Mouse (Mus musculus) CH12.LX (cell line): ENCODE measurements around the gene Amigo1. TPM values are rescaled to one million over a fixed set of nuclear protein-coding genes. Genes with fewer than 3 reads are reported as not detected.

Experiments used
- DNase-seq: peaks from one replicate; pipeline ENCODE4 v3.0.0-alpha.2; 2013; ENCODE audit errors: extremely low read depth
- H3K27ac ChIP-seq: 2 replicates; pipeline ENCODE4 v1.5.1; 2012; ENCODE audit warnings: low read depth, mild to moderate bottlenecking, control low read depth, moderate library complexity; ENCODE audit not compliant: insufficient read depth
- H3K27me3 ChIP-seq: replicated peaks from 2 replicates; pipeline ENCODE3; 2012; ENCODE audit warnings: inconsistent platforms
- H3K36me3 ChIP-seq, 2 experiments: replicated peaks in 1 of 2; 2 replicates each; pipeline versions ENCODE3 to v1.6.1; 2012; ENCODE audit warnings: inconsistent platforms in 1 of 2, low read length in 1 of 2, mild to moderate bottlenecking in 1 of 2, mixed read lengths in 1 of 2, moderate library complexity in 1 of 2; ENCODE audit not compliant: control insufficient read depth in 1 of 2, insufficient read depth in 1 of 2
- H3K4me1 ChIP-seq, 2 experiments: 2 replicates each; pipeline ENCODE4 v1.6.1; 2012; ENCODE audit warnings: inconsistent platforms in 1 of 2, moderate library complexity in 1 of 2; ENCODE audit not compliant: insufficient read depth in 2 of 2, control insufficient read depth in 1 of 2
- H3K4me2 ChIP-seq: 2 replicates; pipeline ENCODE4 v1.6.1; 2012; ENCODE audit warnings: low read depth, mild to moderate bottlenecking, control low read depth; ENCODE audit not compliant: poor library complexity, insufficient read depth, severe bottlenecking
- H3K4me3 ChIP-seq, 3 experiments: fragments of 150-350 bp in 1 of 3; sonication (generic) in 1 of 3; replicated peaks in 1 of 3; 2 replicates each; pipeline versions ENCODE3 to v1.5.1; 2011 to 2012; ENCODE audit warnings: low read depth in 2 of 3, low read length in 2 of 3, mild to moderate bottlenecking in 2 of 3, moderate library complexity in 2 of 3, control low read depth in 1 of 3, improper control_type of control experiment in 1 of 3, inconsistent platforms in 1 of 3, mixed read lengths in 1 of 3; ENCODE audit not compliant: poor library complexity in 1 of 3
- H3K79me2 ChIP-seq: replicated peaks from 2 replicates; pipeline ENCODE4 v1.6.1; 2012; ENCODE audit warnings: mild to moderate bottlenecking, moderate library complexity; ENCODE audit not compliant: control insufficient read depth, poor library complexity, insufficient read depth, severe bottlenecking; ENCODE audit errors: extremely low read depth
- H3K9ac ChIP-seq: 2 replicates; pipeline ENCODE4 v1.6.1; 2012; ENCODE audit warnings: low read depth, mild to moderate bottlenecking, control low read depth, moderate library complexity; ENCODE audit not compliant: insufficient read depth
- H3K9me3 ChIP-seq: replicated peaks from 2 replicates; pipeline ENCODE3; 2012; ENCODE audit warnings: low read length, inconsistent platforms, mixed read lengths
- BHLHE40 ChIP-seq: IDR thresholded peaks from 2 replicates; pipeline ENCODE4 v1.6.1; 2011; ENCODE audit warnings: mild to moderate bottlenecking, low read depth, low read length, improper control_type of control experiment
- CHD2 ChIP-seq: IDR thresholded peaks from 2 replicates; pipeline ENCODE4 v1.6.1; 2011; ENCODE audit warnings: low read length, improper control_type of control experiment
- CTCF ChIP-seq, 2 experiments: IDR thresholded peaks in 1 of 2; conservative IDR thresholded peaks in 1 of 2; 2 replicates each; pipeline ENCODE4 v1.5.1; 2011 to 2012; ENCODE audit warnings: low read depth in 2 of 2, low read length in 2 of 2, improper control_type of control experiment in 1 of 2, inconsistent platforms in 1 of 2, mild to moderate bottlenecking in 1 of 2, moderate library complexity in 1 of 2
- E2F4 ChIP-seq: IDR thresholded peaks from 2 replicates; pipeline ENCODE4 v1.6.1; 2011; ENCODE audit warnings: low read depth, low read length, improper control_type of control experiment; ENCODE audit not compliant: insufficient replicate concordance
- ETS1 ChIP-seq: conservative IDR thresholded peaks from 2 replicates; pipeline ENCODE4 v1.6.1; 2012; ENCODE audit warnings: low read depth, mild to moderate bottlenecking, inconsistent platforms, low read length, improper control_type of control experiment, moderate library complexity
- GABPA ChIP-seq: IDR thresholded peaks from 2 replicates; pipeline ENCODE4 v1.6.1; 2012; ENCODE audit warnings: low read depth, low read length, improper control_type of control experiment, inconsistent platforms; ENCODE audit not compliant: insufficient replicate concordance
- HCFC1 ChIP-seq: IDR thresholded peaks from 2 replicates; pipeline ENCODE4 v1.6.1; 2012; ENCODE audit warnings: low read depth, mild to moderate bottlenecking, inconsistent platforms, low read length, improper control_type of control experiment
- MAFK ChIP-seq: IDR thresholded peaks from 2 replicates; pipeline ENCODE4 v1.6.1; 2011; ENCODE audit warnings: low read length, improper control_type of control experiment; ENCODE audit not compliant: insufficient replicate concordance
- MXI1 ChIP-seq: IDR thresholded peaks from 2 replicates; pipeline ENCODE4 v1.6.1; 2011; ENCODE audit warnings: mild to moderate bottlenecking, low read depth, low read length, improper control_type of control experiment
- NELFE ChIP-seq: IDR thresholded peaks from 2 replicates; pipeline ENCODE4 v1.6.1; 2011; ENCODE audit warnings: low read depth, low read length, improper control_type of control experiment
- RAD21 ChIP-seq: IDR thresholded peaks from 2 replicates; pipeline ENCODE4 v1.6.1; 2011; ENCODE audit warnings: low read depth, mild to moderate bottlenecking, low read length, improper control_type of control experiment, moderate library complexity
- RCOR1 ChIP-seq: conservative IDR thresholded peaks from 2 replicates; pipeline ENCODE4 v1.6.1; 2012; ENCODE audit warnings: low read depth, mild to moderate bottlenecking, inconsistent platforms, low read length, improper control_type of control experiment
- SIN3A ChIP-seq: IDR thresholded peaks from 2 replicates; pipeline ENCODE4 v1.6.1; 2012; ENCODE audit warnings: low read length, improper control_type of control experiment, inconsistent platforms
- TCF12 ChIP-seq: IDR thresholded peaks from 2 replicates; pipeline ENCODE4 v1.6.1; 2014; ENCODE audit warnings: low read depth, mild to moderate bottlenecking, inconsistent platforms, low read length, improper control_type of control experiment
- UBTF ChIP-seq: IDR thresholded peaks from 2 replicates; pipeline ENCODE4 v1.6.1; 2012; ENCODE audit warnings: low read depth, mild to moderate bottlenecking, inconsistent platforms, low read length, improper control_type of control experiment, moderate library complexity
- USF1 ChIP-seq: IDR thresholded peaks from 2 replicates; pipeline ENCODE4 v1.6.1; 2014; ENCODE audit warnings: low read depth, mild to moderate bottlenecking, inconsistent platforms, low read length, improper control_type of control experiment
- USF2 ChIP-seq: conservative IDR thresholded peaks from 2 replicates; pipeline ENCODE4 v1.6.1; 2011; ENCODE audit warnings: low read depth, low read length, improper control_type of control experiment
- ZC3H11A ChIP-seq: IDR thresholded peaks from 2 replicates; pipeline ENCODE4 v1.6.1; 2012; ENCODE audit warnings: low read depth, mild to moderate bottlenecking, inconsistent platforms, low read length, improper control_type of control experiment
- ZKSCAN1 ChIP-seq: IDR thresholded peaks from 2 replicates; pipeline ENCODE4 v1.6.1; 2012; ENCODE audit warnings: low read depth, inconsistent platforms, low read length, improper control_type of control experiment, borderline replicate concordance
- ZMIZ1 ChIP-seq: IDR thresholded peaks from 2 replicates; pipeline ENCODE4 v1.6.1; 2012; ENCODE audit warnings: low read depth, mild to moderate bottlenecking, inconsistent platforms, low read length, improper control_type of control experiment
- ZNF384 ChIP-seq: IDR thresholded peaks from 2 replicates; pipeline ENCODE4 v1.6.1; 2012; ENCODE audit warnings: low read depth, low read length, improper control_type of control experiment, inconsistent platforms
- dilution Hi-C: fragments of 300-500 bp; cut with MboI; formaldehyde crosslinking; loops from 2 replicates; pipeline ENCODE4 v1.14.3; 2020; ENCODE audit warnings: low sequenced_read_pairs; ENCODE audit not compliant: extremely low pct_unique_long_range_greater_than_20kb, extremely low pct_ligation_motif_present
- in situ Hi-C: fragments of 300-500 bp; cut with MboI; formaldehyde crosslinking; loops from 3 replicates; pipeline ENCODE4 v1.14.3; 2019; ENCODE audit warnings: low sequenced_read_pairs, low pct_ligation_motif_present, low pct_unique_long_range_greater_than_20kb, mixed read lengths
- polyA plus RNA-seq: library from polyadenylated mRNA; unstranded; fragments of >175 nt; gene quantifications from 2 replicates; pipeline ENCODE4 v1.2.1, GENCODE M21; 2012; ENCODE audit warnings: low read depth; ENCODE audit not compliant: insufficient read length
- total RNA-seq, 2 experiments: library from RNA; depleted of rRNA; stranded (reverse); fragments of 300-350 nt in 1 of 2; fragments of >200 nt in 1 of 2; gene quantifications; 2 replicates each; pipeline ENCODE4 v1.2.3; 2012 to 2014

The Amigo1 gene
- total and polyA plus RNA-seq, 3 experiments = 0.21 to 0.59 TPM; not detected in 1

DNA sequence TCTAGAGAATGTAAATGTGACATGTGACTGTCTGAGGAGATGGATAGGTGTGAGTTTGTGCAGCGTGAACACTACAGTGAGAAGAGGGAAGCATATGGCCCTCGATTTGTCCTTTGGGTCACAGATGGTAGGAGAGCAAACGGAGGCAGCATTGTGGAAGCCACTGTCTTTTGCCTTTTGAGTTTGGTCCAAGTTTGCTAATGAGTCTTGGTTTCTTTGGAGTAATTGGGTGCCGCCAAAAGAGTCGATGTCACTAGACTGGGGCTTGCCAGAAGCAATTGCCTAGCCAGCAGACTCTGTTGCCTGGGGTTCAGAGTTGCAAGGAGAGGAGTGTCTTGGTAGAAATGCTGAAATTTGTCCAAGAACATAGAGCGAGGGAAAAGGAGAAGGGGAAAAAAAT, 25.7 kb downstream of the Amigo1 start:
- no peak overlapping the region for H3K4me2 ChIP-seq
- TF ChIP-seq ZKSCAN1 (no peak), MAFK (no peak), ETS1 (no peak), HCFC1 (no peak), BHLHE40 (no peak), RCOR1 (no peak), ZNF384 (no peak)
- peaks cover 0 to 16% of the 10 kb centered on the region in 2 experiments for H3K36me3 ChIP-seq
- dilution Hi-C loops (no loop called here), in situ Hi-C loops (no loop called here)
- no peaks in the 10 kb centered on the region for H3K79me2 ChIP-seq
- H3K27me3 ChIP-seq = peaks cover 52% of the 10 kb centered on the region
- DNase-seq = no peak
- no peaks in the 10 kb centered on the region for H3K9me3 ChIP-seq
- H3K4me3 ChIP-seq = no peak overlapping the region
- H3K4me1 ChIP-seq = peaks cover 5 to 20% of the 10 kb centered on the region in 2 experiments; a peak in 3 of 4 replicates
- no peak overlapping the region for H3K27ac ChIP-seq
- H3K9ac ChIP-seq = no peak overlapping the region

DNA sequence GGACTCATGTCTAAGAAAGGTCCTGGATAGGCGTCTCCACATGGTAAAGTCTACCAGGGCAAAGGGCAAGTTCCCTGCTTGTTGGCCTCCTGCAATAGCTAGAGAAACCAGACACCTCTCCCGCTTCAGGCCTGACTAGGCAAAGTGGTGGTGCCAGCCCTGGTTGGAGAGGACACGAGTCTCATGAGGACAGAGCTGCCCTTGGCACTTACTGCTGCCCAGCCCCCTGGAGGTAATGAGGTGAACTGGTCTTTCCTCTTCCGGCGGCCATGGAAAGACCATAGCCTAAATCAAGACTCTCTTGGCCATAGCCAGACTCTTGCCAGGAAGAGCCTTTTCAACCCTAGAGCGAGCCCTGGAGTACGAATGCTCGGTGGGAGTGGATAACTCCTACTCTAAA, 26.3 kb downstream of the Amigo1 start:
- TF ChIP-seq GABPA (no peak), NELFE (no peak), ZKSCAN1 (no peak), E2F4 (no peak), USF2 (no peak), CTCF (conservative IDR thresholded peaks at IDR 0.05 in 1 of 2, IDR thresholded peaks at IDR 0.05 in 1 of 2; ENCODE audit: low read depth in 2 of 2, low read length in 2 of 2) (peak in 1 of 2 experiments; percentile 17; a peak in 1 of 4 replicates), UBTF (no peak)
- H3K9ac ChIP-seq = no peak overlapping the region
- H3K9me3 ChIP-seq = no peaks in the 10 kb centered on the region
- no peak for DNase-seq
- peaks cover 5 to 20% of the 10 kb centered on the region in 2 experiments; a peak in 3 of 4 replicates for H3K4me1 ChIP-seq
- in situ Hi-C loops = no loop called here
- no peak overlapping the region for H3K27ac ChIP-seq
- no peak overlapping the region for H3K4me2 ChIP-seq
- no peak overlapping the region for H3K4me3 ChIP-seq
- dilution Hi-C loops = no loop called here
- no peaks in the 10 kb centered on the region for H3K79me2 ChIP-seq
- H3K36me3 ChIP-seq = peaks cover 0 to 10% of the 10 kb centered on the region in 2 experiments
- H3K27me3 ChIP-seq = peaks cover 57% of the 10 kb centered on the region

DNA sequence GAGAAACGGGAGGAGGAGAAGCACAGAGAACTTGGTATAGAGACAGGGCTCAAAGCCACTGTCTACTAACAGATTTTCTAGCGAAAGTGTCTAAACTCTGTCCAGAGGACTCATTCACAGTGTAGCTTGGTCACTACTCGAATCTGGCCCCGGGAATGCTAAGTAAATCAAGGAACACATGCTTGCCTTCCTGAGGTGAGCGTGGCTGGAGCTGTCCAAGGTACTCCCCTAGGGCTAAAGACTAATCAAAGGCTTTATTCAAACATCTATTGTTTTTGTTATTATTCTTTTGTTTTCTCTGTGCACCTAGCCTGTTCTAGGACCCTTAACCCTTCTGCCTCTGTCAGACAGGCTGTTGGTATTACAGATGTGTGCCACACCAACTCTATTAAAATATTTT, 28.6 kb downstream of the Amigo1 start:
- no peak for DNase-seq
- dilution Hi-C loops = no loop called here

More for the DNA sequence above, 28.6 kb downstream of the Amigo1 start:
- Histone ChIP-seq H3K9me3 (no peaks in the 10 kb centered on the region), H3K36me3 (no peaks in the 10 kb centered on the region), H3K4me1 (peaks cover 0 to 5% of the 10 kb centered on the region in 2 experiments; a peak in 2 of 4 replicates), H3K9ac (no peak overlapping the region), H3K27me3 (peaks cover 78% of the 10 kb centered on the region), H3K27ac (no peak overlapping the region), H3K79me2 (no peaks in the 10 kb centered on the region), H3K4me2 (no peak overlapping the region), H3K4me3 (no peak overlapping the region)
- in situ Hi-C loops = no loop called here
- TF ChIP-seq USF1 (no peak), MXI1 (peak; percentile 87), GABPA (no peak), SIN3A (0 out of 2 replicates have a peak, but pooled peaks have one; percentile 46), ZC3H11A (no peak), HCFC1 (no peak), TCF12 (no peak), RAD21 (no peak), CHD2 (no peak), ZMIZ1 (no peak), ZNF384 (no peak)
